8 mouse cellular contexts compared by ENCODE assay signal in the genomic region with DNA sequence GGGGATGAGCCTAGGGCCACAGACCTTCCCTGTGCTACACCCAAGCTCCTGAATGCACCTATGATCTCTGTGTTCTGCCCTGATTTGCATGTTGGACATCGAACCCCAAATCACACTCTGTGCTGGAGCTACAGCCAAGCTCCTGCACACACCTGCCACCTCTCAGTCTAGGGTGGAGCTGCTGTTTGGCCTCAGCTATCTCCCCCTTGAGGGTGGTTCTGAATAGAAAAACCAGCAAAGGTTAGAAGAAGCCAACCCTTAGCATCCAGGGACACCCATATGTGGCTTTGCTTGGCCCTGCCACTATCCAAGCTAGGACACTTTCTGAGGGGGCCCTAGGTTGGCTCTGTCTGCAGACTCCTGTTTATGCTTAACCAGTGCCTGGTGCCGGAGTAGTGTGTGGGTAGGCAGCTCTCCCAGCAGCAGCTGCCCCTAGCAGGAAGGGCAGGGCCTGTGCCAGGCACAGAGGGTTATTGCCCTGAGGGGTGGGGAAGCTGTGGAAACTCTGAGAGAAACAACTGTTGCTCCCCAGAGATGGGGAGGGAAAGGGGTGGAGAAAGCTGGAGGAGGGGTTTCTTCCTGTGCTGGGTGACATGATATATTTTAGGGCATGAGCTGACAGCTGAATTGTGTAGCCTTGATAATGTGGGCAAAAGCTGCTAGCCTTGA. TPM values are rescaled to one million over a fixed set of nuclear protein-coding genes. Genes with fewer than 3 reads are reported as not detected.
DNase-seq lines count a peak whose midpoint lies in the region; ATAC-seq and TF ChIP-seq lines count a peak whose summit lies in the region.

No protein-coding gene starts in this region.

- intact Hi-C loops in heart, adult 2 months (cut with DNase I): no loop called here
- intact Hi-C loops in heart, postnatal 10 days (cut with DNase I): no loop called here

- H3K9ac ChIP-seq in heart, adult 2 months (ENCODE audit: low read depth, low read length): no peak overlapping the region
- H3K9ac ChIP-seq in intestine, postnatal 0 days (ENCODE audit: low read depth, low read length): no peak overlapping the region
- no peak overlapping the region for H3K9ac ChIP-seq in lung, postnatal 0 days (replicated peaks; ENCODE audit: low read depth)
- H3K9ac ChIP-seq in hindbrain, embryonic 14.5 days: no peak overlapping the region
- no peak overlapping the region for H3K9ac ChIP-seq in hindbrain, postnatal 0 days (replicated peaks; ENCODE audit: low read length)

- no peak for TF ChIP-seq POLR2A in heart, adult 2 months (IDR thresholded peaks at IDR 0.05; ENCODE audit: insufficient read depth, low read depth, low read length)

- peak; percentile 33 to 44 for DNase-seq in heart, adult 2 months
- DNase-seq in heart, postnatal 10 days: no peak
- DNase-seq in adrenal gland, adult 8-10 months: peak; percentile 66
- DNase-seq in lung, postnatal 0 days (ENCODE audit: low spot score): peak; percentile 36
- DNase-seq in hindbrain, embryonic 14.5 days (ENCODE audit: low spot score): no peak
- DNase-seq in natural killer cell, adult 2 months (ENCODE audit: low spot score in 2 of 2): no peak
- no peak for DNase-seq in hindbrain, postnatal 0 days (ENCODE audit: low spot score)

- H3K27ac ChIP-seq in heart, adult 2 months: no peak overlapping the region
- H3K27ac ChIP-seq in intestine, postnatal 0 days (ENCODE audit: low read depth, low read length): peak overlapping the region; percentile 73
- H3K27ac ChIP-seq in lung, postnatal 0 days (ENCODE audit: low read length): no peak overlapping the region
- no peak overlapping the region for H3K27ac ChIP-seq in hindbrain, embryonic 14.5 days
- H3K27ac ChIP-seq in hindbrain, postnatal 0 days: no peak overlapping the region

- H3K79me2 ChIP-seq in heart, adult 2 months (replicated peaks; ENCODE audit: control insufficient read depth, insufficient read depth, low read length): no peaks in the 10 kb centered on the region

- H3K36me3 ChIP-seq in heart, adult 2 months (ENCODE audit: control insufficient read depth, insufficient read depth, low read length): no peaks in the 10 kb centered on the region
- no peaks in the 10 kb centered on the region for H3K36me3 ChIP-seq in intestine, postnatal 0 days (ENCODE audit: control insufficient read depth, insufficient read depth)
- H3K36me3 ChIP-seq in lung, postnatal 0 days (ENCODE audit: insufficient read depth, low read length): no peaks in the 10 kb centered on the region
- no peaks in the 10 kb centered on the region for H3K36me3 ChIP-seq in hindbrain, embryonic 14.5 days (replicated peaks; ENCODE audit: control insufficient read depth, insufficient read depth)
- no peaks in the 10 kb centered on the region for H3K36me3 ChIP-seq in hindbrain, postnatal 0 days (ENCODE audit: insufficient read depth, low read length)

- H3K4me1 ChIP-seq in heart, adult 2 months (ENCODE audit: control insufficient read depth, insufficient read depth, low read length): peaks cover 4% of the 10 kb centered on the region
- H3K4me1 ChIP-seq in intestine, postnatal 0 days (replicated peaks; ENCODE audit: control insufficient read depth, insufficient read depth, low read length): peaks cover 5% of the 10 kb centered on the region; the same call in 1 of the 2 replicates
- no peaks in the 10 kb centered on the region for H3K4me1 ChIP-seq in lung, postnatal 0 days (ENCODE audit: insufficient read depth, low read depth, low read length)
- no peaks in the 10 kb centered on the region for H3K4me1 ChIP-seq in hindbrain, embryonic 14.5 days (replicated peaks; ENCODE audit: control insufficient read depth, insufficient read depth, low read length)
- no peaks in the 10 kb centered on the region for H3K4me1 ChIP-seq in hindbrain, postnatal 0 days (ENCODE audit: insufficient read depth, low read length)

- no peak for TF ChIP-seq CTCF in heart, adult 2 months (IDR thresholded peaks at IDR 0.05)
- TF ChIP-seq CTCF in intestine, postnatal 0 days (IDR thresholded peaks at IDR 0.05; ENCODE audit: low read depth): peak; percentile 56
- no peak for TF ChIP-seq CTCF in lung, postnatal 0 days (IDR thresholded peaks at IDR 0.05)
- no peak for TF ChIP-seq CTCF in hindbrain, postnatal 0 days (IDR thresholded peaks at IDR 0.05; ENCODE audit: low read depth)

- WGBS in heart, adult 2 months: 80% methylated on average over 2 of the region's 2 CpGs
- 21% methylated on average over 2 of the region's 2 CpGs for WGBS in intestine, postnatal 0 days
- 52% methylated on average over 2 of the region's 2 CpGs for WGBS in lung, postnatal 0 days
- 62% methylated on average over 2 of the region's 2 CpGs for WGBS in hindbrain, embryonic 14.5 days
- WGBS in hindbrain, postnatal 0 days: 67% methylated on average over 2 of the region's 2 CpGs

- no peaks in the 10 kb centered on the region for H3K27me3 ChIP-seq in heart, adult 2 months (ENCODE audit: control insufficient read depth, insufficient read depth, low read length)
- H3K27me3 ChIP-seq in intestine, postnatal 0 days (replicated peaks; ENCODE audit: control insufficient read depth, insufficient read depth, low read length): no peaks in the 10 kb centered on the region
- no peaks in the 10 kb centered on the region for H3K27me3 ChIP-seq in lung, postnatal 0 days (replicated peaks; ENCODE audit: insufficient read depth, low read length)
- no peaks in the 10 kb centered on the region for H3K27me3 ChIP-seq in hindbrain, embryonic 14.5 days (ENCODE audit: control insufficient read depth, insufficient read depth, low read length)
- no peaks in the 10 kb centered on the region for H3K27me3 ChIP-seq in hindbrain, postnatal 0 days (ENCODE audit: insufficient read depth, low read length)

- TF ChIP-seq EP300 in heart, adult 2 months (IDR thresholded peaks at IDR 0.05; ENCODE audit: insufficient read depth, low read depth, low read length): no peak
- TF ChIP-seq EP300 in lung, postnatal 0 days (IDR thresholded peaks at IDR 0.05): peak; percentile 79

- peak; percentile 92 for ATAC-seq in intestine, postnatal 0 days
- ATAC-seq in lung, postnatal 0 days: peak; percentile 71
- no peak for ATAC-seq in hindbrain, embryonic 14.5 days (ENCODE audit: low FRiP score)
- no peak for ATAC-seq in hindbrain, postnatal 0 days

- no peaks in the 10 kb centered on the region for H3K9me3 ChIP-seq in intestine, postnatal 0 days (ENCODE audit: control insufficient read depth)
- H3K9me3 ChIP-seq in lung, postnatal 0 days (ENCODE audit: low read length): no peaks in the 10 kb centered on the region
- no peaks in the 10 kb centered on the region for H3K9me3 ChIP-seq in hindbrain, embryonic 14.5 days (ENCODE audit: control insufficient read depth, low read length)
- no peaks in the 10 kb centered on the region for H3K9me3 ChIP-seq in hindbrain, postnatal 0 days (ENCODE audit: low read length)

- no peak overlapping the region; the same call in 1 of the 2 replicates for H3K4me2 ChIP-seq in intestine, postnatal 0 days (replicated peaks; ENCODE audit: low read depth)
- H3K4me2 ChIP-seq in lung, postnatal 0 days (replicated peaks; ENCODE audit: low read depth, low read length): no peak overlapping the region
- no peak overlapping the region for H3K4me2 ChIP-seq in hindbrain, embryonic 14.5 days (replicated peaks)
- H3K4me2 ChIP-seq in hindbrain, postnatal 0 days (ENCODE audit: low read depth, low read length): no peak overlapping the region

- H3K4me3 ChIP-seq in heart, adult 2 months: no peak overlapping the region
- H3K4me3 ChIP-seq in intestine, postnatal 0 days (ENCODE audit: low read depth, low read length): no peak overlapping the region
- H3K4me3 ChIP-seq in lung, postnatal 0 days (ENCODE audit: low read depth, low read length): no peak overlapping the region
- H3K4me3 ChIP-seq in hindbrain, embryonic 14.5 days (replicated peaks; ENCODE audit: low read length): no peak overlapping the region
- H3K4me3 ChIP-seq in hindbrain, postnatal 0 days (ENCODE audit: low read length): no peak overlapping the region

RNA-seq across cellular contexts. Expression of gene Slc6a6, which starts 23.9 kb away (rescaled TPM):
- total RNA-seq in heart, adult 2 months (2021): 10 to 100 TPM; 56.4 to 96.9 TPM
- polyA plus RNA-seq in heart, adult 2 months (2012; rRNA removed): 86.2 and 118 TPM in 2 replicates
- 100 to 1,000 TPM; 160 to 173 TPM for total RNA-seq in heart, postnatal 10 days (2021)
- total RNA-seq in adrenal gland, adult 8-10 months (2022): 100 to 1,000 TPM; 468 to 562 (median 518) TPM
- polyA plus RNA-seq in intestine, postnatal 0 days (2015; fragmentation: Nextera tagmentation; extraction: Ambion mirVana): 109 and 127 TPM in 2 replicates
- polyA plus RNA-seq in lung, postnatal 0 days (2015; fragmentation: Nextera tagmentation; extraction: Ambion mirVana): 92.6 and 119 TPM in 2 replicates
- polyA plus RNA-seq in hindbrain, embryonic 14.5 days (2014; fragmentation: Nextera tagmentation; extraction: Ambion mirVana): 91.6 and 98.5 TPM in 2 replicates
- 78.2 and 85.6 TPM in 2 replicates for total RNA-seq in hindbrain, postnatal 0 days (2014; rRNA removed)
- 116 and 119 TPM in 2 replicates for polyA plus RNA-seq in hindbrain, postnatal 0 days (2015; fragmentation: Nextera tagmentation; extraction: Ambion mirVana)

Comparison
In these comparisons a context has a peak if more than half of its experiments do, and no peak if none do; other contexts are left out.
1. DNase-seq: peak in heart, adult 2 months (2 of 2), adrenal gland, adult 8-10 months (single experiment) and lung, postnatal 0 days (single experiment); none in heart, postnatal 10 days (0 of 2), hindbrain, embryonic 14.5 days (single experiment), natural killer cell, adult 2 months (0 of 2) and hindbrain, postnatal 0 days (single experiment).
2. ATAC-seq: peak in intestine, postnatal 0 days (single experiment) and lung, postnatal 0 days (single experiment); none in hindbrain, embryonic 14.5 days (single experiment) and hindbrain, postnatal 0 days (single experiment).